Mouse (Mus musculus) common myeloid progenitor, adult 5-6 weeks (primary cell): Measurements from ENCODE around the gene Zbtb21. TPM values are rescaled to one million over a fixed set of nuclear protein-coding genes. Genes with fewer than 3 reads are reported as not detected.

Experiments used
- ATAC-seq: replicated peaks from 2 replicates; pipeline ENCODE4 v1.8.0; 2016; ENCODE audit warnings: low read depth, mild to moderate bottlenecking, moderate TSS enrichment, inconsistent platforms; ENCODE audit not compliant: poor library complexity, severe bottlenecking
- total RNA-seq: library from RNA; stranded (forward); fragments of 200-1000, 187-1606 nt; gene quantifications from 2 replicates; pipeline ENCODE4 v1.2.3, GENCODE M21; 2017

Zbtb21 gene
- total RNA-seq, 1 experiment from 2014 or later, result 20.9 TPM

DNA sequence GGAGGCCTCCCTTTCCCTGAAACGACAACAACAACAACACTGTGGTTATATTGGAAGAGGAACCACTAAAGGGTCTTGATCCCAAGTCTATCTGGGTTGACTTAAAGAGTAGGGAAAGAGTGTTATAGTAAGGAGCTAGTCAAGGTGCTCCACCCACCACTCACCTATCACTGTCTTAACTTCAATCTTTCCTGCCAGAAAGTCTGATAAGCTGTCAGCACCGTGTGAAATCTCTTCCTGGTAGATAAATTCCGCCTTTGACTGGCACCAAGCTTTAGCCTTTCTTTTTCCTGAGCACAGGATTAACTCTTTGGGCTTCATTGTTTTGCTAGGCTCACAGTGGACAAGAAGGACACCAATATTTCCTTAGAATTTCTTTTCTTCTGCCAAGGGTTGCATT lies 58.4 kb downstream of the Zbtb21 start:
- no peak for ATAC-seq

DNA sequence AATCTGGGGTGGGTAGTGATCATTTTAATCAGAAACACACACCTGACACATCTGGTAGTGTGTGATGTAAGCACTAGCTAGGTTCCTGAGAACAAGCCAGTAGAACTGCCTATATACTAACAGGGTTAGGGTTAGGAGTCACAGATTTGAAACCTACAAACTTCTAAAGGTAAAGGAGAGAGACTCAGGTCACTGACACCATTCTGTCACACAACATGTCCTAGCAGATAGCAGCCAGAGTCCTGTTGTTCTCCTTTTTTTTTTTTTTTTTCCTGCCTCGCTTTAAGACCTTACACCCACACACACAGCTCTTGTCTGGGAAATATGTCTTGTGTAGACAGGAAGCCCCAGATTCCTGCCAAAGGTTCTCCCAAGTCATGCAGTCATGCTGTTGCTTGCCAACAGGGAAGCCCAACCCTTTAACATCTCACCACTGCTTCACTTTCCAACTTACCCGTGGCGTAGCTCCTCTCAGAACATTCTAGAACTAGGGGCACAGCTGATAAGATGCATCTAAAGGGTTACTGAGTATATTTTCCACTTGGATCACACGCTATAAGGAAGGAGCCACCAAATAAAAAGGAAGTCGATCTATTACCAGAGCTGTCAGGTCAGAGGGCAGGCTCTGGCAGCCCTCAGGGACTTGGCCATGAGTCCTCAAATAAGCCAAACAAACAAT lies 64.9 kb downstream of the Zbtb21 start:
- ATAC-seq, result 0 out of 2 replicates have a peak, but pooled peaks have one; percentile 22

Other genes with a start within 250 kb of the Zbtb21 start
- gene Ripk4, start 198.8 kb downstream of the Zbtb21 start, total RNA-seq, result not detected in 2 replicates
- 6.4 and 16.6 TPM in 2 replicates for gene Prdm15, start 110.8 kb downstream of the Zbtb21 start, total RNA-seq
- 20.3 and 29.3 TPM in 2 replicates for gene C2cd2, start within 50 bp of the Zbtb21 start, total RNA-seq
- gene B230307C23Rik, start 34.7 kb upstream of the Zbtb21 start, total RNA-seq, result 38.6 and 43.5 TPM in 2 replicates
- gene A630089N07Rik, start 119.8 kb upstream of the Zbtb21 start, total RNA-seq, result 66.7 and 72.9 TPM in 2 replicates